Mouse (Mus musculus) limb, embryonic 14.5 days (tissue): ENCODE results near the gene Csf3. TPM values are rescaled to one million over a fixed set of nuclear protein-coding genes. Genes with fewer than 3 reads are reported as not detected.

Experiments used
- ATAC-seq: fragments of 200-750 bp; cut with Nextera tagmentation; 2 replicates; pipeline ENCODE4 v1.8.0; 2017; ENCODE audit warnings: low read depth, moderate number of reproducible peaks, moderate TSS enrichment; ENCODE audit not compliant: low FRiP score
- DNase-seq: peaks from one replicate; pipeline ENCODE4 v3.0.0-alpha.2; 2015; ENCODE audit warnings: low spot score
- H3K27ac ChIP-seq: fragments of 300-500 bp; sonication (generic); replicated peaks from 2 replicates; pipeline ENCODE4 v1.5.1; 2014; ENCODE audit warnings: low read depth, mild to moderate bottlenecking, low read length, moderate library complexity, mixed read lengths
- H3K27me3 ChIP-seq: fragments of 300-500 bp; sonication (generic); 2 replicates; pipeline ENCODE4 v1.6.1; 2014; ENCODE audit warnings: low read length, mixed read lengths; ENCODE audit not compliant: control insufficient read depth, insufficient read depth
- H3K36me3 ChIP-seq: fragments of 300-500 bp; sonication (generic); 2 replicates; pipeline ENCODE4 v1.6.1; 2014; ENCODE audit warnings: mild to moderate bottlenecking, low read length, moderate library complexity, mixed read lengths; ENCODE audit not compliant: control insufficient read depth, insufficient read depth
- H3K4me1 ChIP-seq: fragments of 300-500 bp; sonication (generic); 2 replicates; pipeline ENCODE4 v1.6.1; 2014; ENCODE audit warnings: antibody characterized with exemption, low read length, mixed read lengths; ENCODE audit not compliant: control insufficient read depth, insufficient read depth
- H3K4me2 ChIP-seq: fragments of 300-500 bp; sonication (generic); replicated peaks from 2 replicates; pipeline ENCODE4 v1.6.1; 2014; ENCODE audit warnings: low read depth, mild to moderate bottlenecking, low read length, moderate library complexity; ENCODE audit not compliant: severe bottlenecking
- H3K4me3 ChIP-seq: fragments of 300-500 bp; sonication (generic); replicated peaks from 2 replicates; pipeline ENCODE4 v1.5.1; 2014; ENCODE audit warnings: low read length
- H3K9ac ChIP-seq: fragments of 300-500 bp; sonication (generic); 2 replicates; pipeline ENCODE4 v1.6.1; 2014; ENCODE audit warnings: mild to moderate bottlenecking, low read depth, low read length, moderate library complexity; ENCODE audit not compliant: severe bottlenecking
- H3K9me3 ChIP-seq: fragments of 300-500 bp; sonication (generic); 2 replicates; pipeline ENCODE4 v1.6.1; 2016; ENCODE audit warnings: low read length; ENCODE audit not compliant: control insufficient read depth
- POLR2A ChIP-seq: fragments of 200-500 bp; IDR thresholded peaks from 2 replicates; pipeline ENCODE4 v1.8.0; 2012; ENCODE audit warnings: inconsistent platforms, mild to moderate bottlenecking, moderate library complexity, borderline replicate concordance; ENCODE audit not compliant: insufficient read depth, insufficient read length; ENCODE audit errors: extremely low read depth
- WGBS: fragments of 180-500 bp; shearing (Covaris S2); extraction: QIAGEN DNeasy Blood & Tissue Kit; methylation state at CpG from one replicate; pipeline ENCODE4 v1.1.7; 2014; 5-methylcytosine and 5-hydroxymethylcytosine counted together
- polyA plus RNA-seq, 2 experiments: library from polyadenylated mRNA; depleted of rRNA in 1 of 2; stranded (reverse) in 1 of 2; unstranded in 1 of 2; fragments of >200 nt; fragmentation: Nextera tagmentation in 1 of 2; extraction: Ambion mirVana in 1 of 2; gene quantifications; 2 replicates each; pipeline versions ENCODE4 v1.2.1 to v1.2.3; 2012 to 2014

Csf3 gene
- polyA plus RNA-seq, 2 experiments = 0.11 TPM; not detected in 1

DNA sequence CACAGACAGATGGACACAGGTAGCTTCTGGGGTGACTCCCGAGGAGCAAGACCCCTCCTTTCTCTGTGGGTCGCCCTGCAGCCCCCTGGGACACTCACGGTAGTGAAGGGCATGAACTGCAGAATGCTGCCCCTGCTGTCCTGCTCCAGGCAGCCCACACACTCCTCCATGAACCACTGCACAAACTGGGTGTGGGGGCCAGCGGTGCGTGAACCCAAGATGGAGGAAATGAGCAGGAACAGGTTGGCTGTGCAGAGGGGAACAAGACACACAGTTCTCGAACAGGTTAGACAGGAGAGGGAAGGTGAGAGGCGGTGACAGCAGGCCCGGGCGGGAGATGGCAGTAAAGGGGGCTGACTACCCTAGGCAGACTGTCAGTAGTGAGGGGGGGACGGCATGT lies 4.0 kb downstream of the Csf3 start:
- Histone ChIP-seq H3K4me2 (no peak overlapping the region), H3K27me3 (no peaks in the 10 kb centered on the region), H3K4me3 (no peak overlapping the region), H3K9ac (no peak overlapping the region), H3K4me1 (peaks cover 13% of the 10 kb centered on the region; the same call in 1 of the 2 replicates), H3K9me3 (no peaks in the 10 kb centered on the region), H3K27ac (no peak overlapping the region), H3K36me3 (peaks cover 60% of the 10 kb centered on the region)
- TF ChIP-seq POLR2A = no peak
- ATAC-seq = no peak
- WGBS = 86% methylated on average over 10 of the region's 10 CpGs
- no peak for DNase-seq

- H3K4me2 ChIP-seq = no peak overlapping the region
- H3K9me3 ChIP-seq = no peaks in the 10 kb centered on the region
- peaks cover 74% of the 10 kb centered on the region for H3K36me3 ChIP-seq
- no peak overlapping the region for H3K27ac ChIP-seq
- no peak overlapping the region for H3K9ac ChIP-seq
- 82% methylated on average over 22 of the region's 22 CpGs for WGBS
- no peak overlapping the region for H3K4me3 ChIP-seq
- peaks cover 9% of the 10 kb centered on the region; the same call in 1 of the 2 replicates for H3K4me1 ChIP-seq
- TF ChIP-seq POLR2A = no peak
- no peaks in the 10 kb centered on the region for H3K27me3 ChIP-seq
- DNase-seq (peak; percentile 56), ATAC-seq (no peak)
These were observed 6.6 kb downstream of the Csf3 start for GRCm38 (mm10) chr11:98707401-98708281.

DNA sequence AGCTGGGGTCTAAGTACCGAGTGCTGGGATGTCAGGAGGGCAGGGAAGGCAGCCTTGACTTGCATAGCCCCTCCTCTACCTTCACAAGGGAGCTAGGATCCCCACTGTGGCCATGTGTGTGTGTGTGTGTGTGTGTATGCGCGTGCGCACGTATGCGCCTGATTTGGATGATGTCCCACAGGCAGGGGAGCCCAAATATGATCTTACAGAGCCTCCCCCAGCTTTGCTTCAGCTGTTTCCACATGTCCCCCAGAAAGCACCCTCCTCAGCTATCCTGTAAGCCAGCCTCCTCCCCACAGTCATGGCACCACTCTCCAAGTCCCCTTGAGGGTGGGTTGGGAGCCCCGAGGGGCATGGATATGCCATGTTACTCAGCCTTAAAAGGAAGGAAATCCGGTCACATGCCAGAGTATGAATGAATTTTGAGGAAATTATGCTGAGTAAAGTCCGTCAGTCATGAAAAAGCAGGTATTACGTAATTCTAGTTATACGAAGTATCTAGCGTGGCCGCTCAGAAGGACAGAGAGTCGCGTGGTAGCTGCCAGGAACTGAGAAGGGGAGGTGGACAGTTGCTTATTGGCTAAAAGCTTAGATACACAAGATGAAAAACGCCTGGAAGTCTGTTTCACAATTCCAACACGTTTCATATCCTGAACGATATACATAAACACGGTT lies 7.4 kb downstream of the Csf3 start:
- 87% methylated on average over 19 of the region's 19 CpGs for WGBS
- no peak overlapping the region for H3K4me2 ChIP-seq
- ATAC-seq (no peak), DNase-seq (no peak)
- no peak overlapping the region for H3K9ac ChIP-seq
- H3K4me1 ChIP-seq = peaks cover 9% of the 10 kb centered on the region; the same call in 1 of the 2 replicates
- no peak overlapping the region for H3K4me3 ChIP-seq
- peaks cover 82% of the 10 kb centered on the region for H3K36me3 ChIP-seq
- H3K9me3 ChIP-seq = no peaks in the 10 kb centered on the region
- no peak overlapping the region for H3K27ac ChIP-seq
- H3K27me3 ChIP-seq = no peaks in the 10 kb centered on the region
- TF ChIP-seq POLR2A = no peak

DNA sequence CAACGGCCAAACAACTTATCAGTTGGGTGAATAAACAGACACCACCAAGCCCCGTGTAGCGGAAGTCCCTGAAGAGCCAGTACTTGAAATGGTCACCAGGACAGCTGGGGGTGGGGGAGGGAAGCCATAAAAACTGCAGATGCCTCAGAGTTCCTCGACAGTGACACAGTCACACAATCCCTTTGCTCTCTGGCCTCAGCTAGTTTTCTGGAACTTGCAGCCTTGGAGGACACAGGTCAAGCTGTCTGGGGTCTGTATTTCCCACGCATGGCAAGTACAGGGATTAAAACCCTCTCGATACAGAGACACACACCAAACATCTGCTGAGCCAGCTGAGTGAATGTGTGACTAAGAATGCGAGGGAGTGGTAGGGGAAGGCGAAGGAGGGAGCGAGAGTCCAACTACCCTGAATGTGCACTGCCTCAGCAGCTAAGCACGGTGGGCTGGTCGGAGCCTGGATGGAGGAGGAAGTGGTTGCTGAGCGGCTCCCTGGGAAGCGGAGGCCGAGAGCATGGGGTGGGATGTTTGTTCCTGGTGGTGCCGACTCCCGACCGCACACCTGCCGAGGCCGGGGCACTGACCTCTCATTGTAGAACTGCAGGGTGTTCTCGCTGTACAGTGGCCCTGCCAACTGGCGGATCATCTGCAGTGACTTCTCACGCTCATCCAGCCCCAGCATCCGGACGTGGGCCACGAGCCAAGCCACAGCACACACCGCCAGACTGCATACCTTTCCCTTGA lies 8.1 kb downstream of the Csf3 start:
- TF ChIP-seq POLR2A = no peak
- H3K9me3 ChIP-seq = no peaks in the 10 kb centered on the region
- H3K27me3 ChIP-seq = no peaks in the 10 kb centered on the region
- no peak overlapping the region for H3K27ac ChIP-seq
- H3K36me3 ChIP-seq = peaks cover 86% of the 10 kb centered on the region
- H3K4me3 ChIP-seq = no peak overlapping the region
- no peak overlapping the region for H3K4me2 ChIP-seq
- no peak overlapping the region for H3K9ac ChIP-seq
- DNase-seq = no peak
- WGBS = 81% methylated on average over 26 of the region's 26 CpGs
- H3K4me1 ChIP-seq = peaks cover 9% of the 10 kb centered on the region; the same call in 1 of the 2 replicates
- no peak for ATAC-seq
